Mouse (Mus musculus) liver, embryonic 16.5 days (tissue): ENCODE results near the gene Megf11. TPM values are rescaled to one million over a fixed set of nuclear protein-coding genes. Genes with fewer than 3 reads are reported as not detected.

Experiments used
- ATAC-seq: fragments of 200-750 bp; cut with Nextera tagmentation; 2 replicates; pipeline ENCODE4 v1.8.0; 2017; ENCODE audit warnings: low read depth, mild to moderate bottlenecking, moderate number of reproducible peaks, moderate library complexity
- H3K27ac ChIP-seq: fragments of 300-500 bp; sonication (generic); 2 replicates; pipeline ENCODE4 v1.5.1; 2014; ENCODE audit warnings: mild to moderate bottlenecking, low read length
- H3K27me3 ChIP-seq: fragments of 300-500 bp; sonication (generic); 2 replicates; pipeline ENCODE4 v1.6.1; 2014; ENCODE audit warnings: low read depth, low read length, mixed read lengths; ENCODE audit not compliant: control insufficient read depth, insufficient read depth
- H3K36me3 ChIP-seq: fragments of 300-500 bp; sonication (generic); 2 replicates; pipeline ENCODE4 v1.6.1; 2014; ENCODE audit warnings: mild to moderate bottlenecking; ENCODE audit not compliant: control insufficient read depth, insufficient read depth
- H3K4me1 ChIP-seq: fragments of 300-500 bp; sonication (generic); 2 replicates; pipeline ENCODE4 v1.6.1; 2014; ENCODE audit warnings: low read depth, low read length, mixed read lengths; ENCODE audit not compliant: control insufficient read depth
- H3K4me2 ChIP-seq: fragments of 300-500 bp; sonication (generic); 2 replicates; pipeline ENCODE4 v1.6.1; 2014; ENCODE audit warnings: low read depth, low read length, mixed read lengths
- H3K4me3 ChIP-seq: fragments of 300-500 bp; sonication (generic); 2 replicates; pipeline ENCODE4 v1.5.1; 2014; ENCODE audit warnings: low read depth, mild to moderate bottlenecking, low read length
- H3K9ac ChIP-seq: fragments of 300-500 bp; sonication (generic); 2 replicates; pipeline ENCODE4 v1.6.1; 2014; ENCODE audit warnings: low read depth, low read length
- H3K9me3 ChIP-seq: fragments of 300-500 bp; sonication (generic); replicated peaks from 2 replicates; pipeline ENCODE4 v1.6.1; 2016; ENCODE audit warnings: low read length; ENCODE audit not compliant: control insufficient read depth
- WGBS: fragments of 180-500 bp; shearing (Covaris S2); extraction: QIAGEN DNeasy Blood & Tissue Kit; methylation state at CpG from one replicate; pipeline ENCODE4 v1.1.7; 2014; ENCODE audit not compliant: insufficient replicate concordance; 5-methylcytosine and 5-hydroxymethylcytosine counted together
- polyA plus RNA-seq: library from polyadenylated mRNA; unstranded; fragments of >200 nt; fragmentation: Nextera tagmentation; extraction: Ambion mirVana; gene quantifications from 2 replicates; pipeline ENCODE4 v1.2.1, GENCODE M21; 2015

Megf11 gene
- polyA plus RNA-seq, 1 experiment from 2014 or later: 0.51 TPM

DNA sequence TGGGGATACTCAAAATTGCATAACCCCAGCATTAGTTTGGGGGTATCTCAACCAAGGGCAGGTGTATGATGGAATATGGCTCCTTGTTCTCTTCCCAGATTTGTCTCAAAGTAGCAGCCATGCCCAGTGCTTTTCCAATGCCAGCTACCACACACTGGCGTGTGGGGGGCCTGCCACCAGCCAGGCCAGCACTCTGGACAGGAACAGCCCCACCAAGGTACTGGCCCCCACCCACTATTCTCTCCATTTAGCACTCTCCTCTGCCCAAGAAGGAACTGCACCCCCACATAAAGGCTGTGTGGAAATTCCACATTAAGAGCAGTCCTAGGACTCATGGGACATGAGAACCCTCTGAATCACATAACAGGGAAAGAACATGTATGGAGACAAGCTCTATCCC is 309.8 kb downstream of the Megf11 start:
- H3K4me2 ChIP-seq: no peak overlapping the region
- no peaks in the 10 kb centered on the region for H3K9me3 ChIP-seq
- no peaks in the 10 kb centered on the region for H3K27me3 ChIP-seq
- H3K27ac ChIP-seq: no peak overlapping the region
- ATAC-seq: no peak
- WGBS: 58% methylated on average over 1 of the region's 1 CpGs
- H3K4me3 ChIP-seq: no peak overlapping the region
- peaks cover 3% of the 10 kb centered on the region; the same call in 1 of the 2 replicates for H3K36me3 ChIP-seq
- H3K9ac ChIP-seq: no peak overlapping the region
- H3K4me1 ChIP-seq: no peaks in the 10 kb centered on the region; the same call in 1 of the 2 replicates

GRCm38 (mm10) chr9:64696404-64696803 is 311.0 kb downstream of the Megf11 start:
- no peak for ATAC-seq
- Histone ChIP-seq H3K4me2 (no peak overlapping the region), H3K36me3 (peaks cover 3% of the 10 kb centered on the region; the same call in 1 of the 2 replicates), H3K27me3 (no peaks in the 10 kb centered on the region), H3K4me3 (no peak overlapping the region), H3K9ac (no peak overlapping the region), H3K27ac (no peak overlapping the region), H3K9me3 (no peaks in the 10 kb centered on the region), H3K4me1 (peaks cover 4% of the 10 kb centered on the region; the same call in 1 of the 2 replicates)
- 75% methylated on average over 4 of the region's 4 CpGs for WGBS

DNA sequence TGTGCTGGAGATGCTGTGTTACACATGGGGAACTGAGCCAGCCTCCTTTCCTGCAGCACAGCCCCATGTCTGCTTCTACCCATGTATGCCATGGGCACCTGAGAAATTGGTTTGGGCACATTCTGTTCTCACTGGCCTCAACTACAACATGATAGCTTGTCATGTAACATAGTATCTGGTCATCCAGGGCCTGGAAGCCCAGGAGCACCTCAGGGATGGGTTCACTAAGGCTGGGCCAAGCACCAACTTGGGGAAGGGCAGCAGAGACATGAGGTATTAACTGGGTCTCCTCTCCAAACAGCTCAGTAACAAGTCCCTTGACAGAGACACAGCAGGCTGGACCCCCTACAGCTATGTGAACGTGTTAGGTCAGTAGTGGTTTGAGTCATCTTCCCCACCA is 311.6 kb downstream of the Megf11 start:
- no peak for ATAC-seq
- Histone ChIP-seq H3K27me3 (no peaks in the 10 kb centered on the region), H3K4me2 (no peak overlapping the region), H3K4me3 (no peak overlapping the region), H3K4me1 (peaks cover 6% of the 10 kb centered on the region; the same call in 1 of the 2 replicates), H3K36me3 (peaks cover 3% of the 10 kb centered on the region; the same call in 1 of the 2 replicates), H3K27ac (no peak overlapping the region), H3K9ac (no peak overlapping the region), H3K9me3 (no peaks in the 10 kb centered on the region)
- WGBS: 63% methylated on average over 1 of the region's 1 CpGs

- Histone ChIP-seq H3K27me3 (no peaks in the 10 kb centered on the region), H3K9ac (no peak overlapping the region), H3K9me3 (no peaks in the 10 kb centered on the region), H3K4me3 (no peak overlapping the region), H3K4me2 (no peak overlapping the region), H3K4me1 (peaks cover 6% of the 10 kb centered on the region; the same call in 1 of the 2 replicates), H3K36me3 (peaks cover 3% of the 10 kb centered on the region; the same call in 1 of the 2 replicates), H3K27ac (no peak overlapping the region)
- WGBS: 60% methylated on average over 5 of the region's 5 CpGs
- no peak for ATAC-seq
Measured at GRCm38 (mm10) chr9:64697677-64698076, 312.3 kb downstream of the Megf11 start.

DNA sequence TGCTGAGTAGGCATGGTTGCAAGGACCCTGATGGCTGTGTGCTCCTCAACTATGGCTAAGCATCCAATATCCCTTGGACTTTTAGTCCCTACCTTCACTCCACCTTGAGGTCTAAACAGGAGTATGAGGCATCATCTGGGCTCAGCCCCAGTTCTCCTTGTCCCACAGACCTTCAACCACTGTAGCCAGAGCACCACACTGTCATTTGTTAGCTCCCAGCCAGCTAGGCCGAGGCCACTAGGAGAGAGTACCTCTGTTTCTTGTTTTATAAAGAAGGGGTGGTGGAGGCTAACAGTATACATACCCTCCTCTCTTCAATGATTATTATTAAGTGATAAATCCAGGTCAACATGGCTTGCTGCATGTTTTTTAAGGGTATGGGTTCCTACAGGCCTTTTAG is 313.2 kb downstream of the Megf11 start:
- H3K4me3 ChIP-seq: no peak overlapping the region
- no peak overlapping the region for H3K4me2 ChIP-seq
- H3K4me1 ChIP-seq: peaks cover 6% of the 10 kb centered on the region; the same call in 1 of the 2 replicates
- no peak for ATAC-seq
- H3K27me3 ChIP-seq: no peaks in the 10 kb centered on the region
- H3K27ac ChIP-seq: no peak overlapping the region
- H3K9ac ChIP-seq: no peak overlapping the region
- H3K36me3 ChIP-seq: peaks cover 3% of the 10 kb centered on the region; the same call in 1 of the 2 replicates
- WGBS: 81% methylated on average over 1 of the region's 1 CpGs
- no peaks in the 10 kb centered on the region for H3K9me3 ChIP-seq

GRCm38 (mm10) chr9:64700451-64701311 is 315.3 kb downstream of the Megf11 start:
- Histone ChIP-seq H3K9me3 (no peaks in the 10 kb centered on the region), H3K4me1 (peaks cover 6% of the 10 kb centered on the region; the same call in 1 of the 2 replicates), H3K4me3 (no peak overlapping the region), H3K9ac (no peak overlapping the region), H3K4me2 (no peak overlapping the region), H3K36me3 (no peaks in the 10 kb centered on the region), H3K27me3 (no peaks in the 10 kb centered on the region), H3K27ac (no peak overlapping the region)
- ATAC-seq: no peak
- 57% methylated on average over 4 of the region's 4 CpGs for WGBS

GRCm38 (mm10) chr9:64701651-64702050 is 316.2 kb downstream of the Megf11 start:
- Histone ChIP-seq H3K9me3 (no peaks in the 10 kb centered on the region), H3K36me3 (no peaks in the 10 kb centered on the region), H3K4me2 (no peak overlapping the region), H3K27me3 (no peaks in the 10 kb centered on the region), H3K4me1 (peaks cover 6% of the 10 kb centered on the region; the same call in 1 of the 2 replicates), H3K4me3 (no peak overlapping the region), H3K27ac (no peak overlapping the region), H3K9ac (no peak overlapping the region)
- 70% methylated on average over 1 of the region's 1 CpGs for WGBS
- ATAC-seq: no peak

- Histone ChIP-seq H3K27ac (no peak overlapping the region), H3K4me2 (no peak overlapping the region)
Measured at GRCm38 (mm10) chr9:64702391-64702790, 317.0 kb downstream of the Megf11 start.

GRCm38 (mm10) chr9:64702937-64703336 is 317.5 kb downstream of the Megf11 start:
- H3K4me1 ChIP-seq: peaks cover 6% of the 10 kb centered on the region; the same call in 1 of the 2 replicates
- H3K4me3 ChIP-seq: no peak overlapping the region
- no peak overlapping the region for H3K4me2 ChIP-seq
- no peak; the same call in 1 of the 2 replicates for ATAC-seq
- H3K9me3 ChIP-seq: no peaks in the 10 kb centered on the region
- no peak overlapping the region for H3K9ac ChIP-seq
- H3K27ac ChIP-seq: no peak overlapping the region
- H3K27me3 ChIP-seq: no peaks in the 10 kb centered on the region
- 29% methylated on average over 2 of the region's 2 CpGs for whole genome bisulfite sequencing
- peaks cover under 1% of the 10 kb centered on the region; the same call in 1 of the 2 replicates for H3K36me3 ChIP-seq

More at GRCm38 (mm10) chr9:64702391-64702790, 317.0 kb downstream of the Megf11 start:
- Histone ChIP-seq H3K27me3 (no peaks in the 10 kb centered on the region), H3K36me3 (no peaks in the 10 kb centered on the region), H3K9me3 (no peaks in the 10 kb centered on the region), H3K4me3 (no peak overlapping the region), H3K4me1 (peaks cover 6% of the 10 kb centered on the region; the same call in 1 of the 2 replicates), H3K9ac (no peak overlapping the region)
- no peak for ATAC-seq
